Mouse (Mus musculus): ENCODE results near the gene Ube2c. TPM values are rescaled to one million over a fixed set of nuclear protein-coding genes. Genes with fewer than 3 reads are reported as not detected.

The Ube2c gene
- polyA plus RNA-seq, 1 experiment from 2014 or later: 687 TPM

- WGBS (ENCODE audit: insufficient replicate concordance): 31% methylated on average over 8 of the region's 8 CpGs
- H3K27ac ChIP-seq: peak overlapping the region; percentile 90
- H3K36me3 ChIP-seq: peaks cover 45% of the 10 kb centered on the region
- peaks cover 22% of the 10 kb centered on the region for H3K27me3 ChIP-seq (replicated peaks)
- H3K9me3 ChIP-seq (replicated peaks): no peaks in the 10 kb centered on the region
- peaks cover 40% of the 10 kb centered on the region for H3K4me1 ChIP-seq
- peak; percentile 44 for ATAC-seq
- peak overlapping the region; percentile 92 for H3K4me2 ChIP-seq
- H3K4me3 ChIP-seq: peak overlapping the region; percentile 94
- peak overlapping the region; percentile 95 for H3K9ac ChIP-seq
Measured at GRCm38 (mm10) chr2:164746693-164747092, 23.0 kb upstream of the Ube2c start.

- Histone ChIP-seq H3K4me1 (peaks cover 40% of the 10 kb centered on the region), H3K9me3 (replicated peaks) (no peaks in the 10 kb centered on the region), H3K27me3 (replicated peaks) (peaks cover 12% of the 10 kb centered on the region), H3K36me3 (peaks cover 60% of the 10 kb centered on the region), H3K9ac (peak overlapping the region; percentile 32; the same call in 1 of the 2 replicates), H3K4me3 (no peak overlapping the region), H3K27ac (peak overlapping the region; percentile 52), H3K4me2 (peak overlapping the region; percentile 92)
- 72% methylated on average over 4 of the region's 4 CpGs for WGBS (ENCODE audit: insufficient replicate concordance)
- ATAC-seq: peak; percentile 40; the same call in 1 of the 2 replicates
Measured at GRCm38 (mm10) chr2:164748191-164748590, 21.5 kb upstream of the Ube2c start.

GRCm38 (mm10) chr2:164748991-164749390, 20.7 kb upstream of the Ube2c start:
- H3K9ac ChIP-seq: no peak overlapping the region
- peak overlapping the region; percentile 52; the same call in 1 of the 2 replicates for H3K27ac ChIP-seq
- peaks cover 34% of the 10 kb centered on the region for H3K4me1 ChIP-seq

GRCm38 (mm10) chr2:164752454-164752853, 17.2 kb upstream of the Ube2c start:
- Histone ChIP-seq H3K4me2 (no peak overlapping the region), H3K27me3 (replicated peaks) (no peaks in the 10 kb centered on the region), H3K36me3 (peaks cover 100% of the 10 kb centered on the region), H3K4me3 (no peak overlapping the region), H3K9ac (no peak overlapping the region), H3K4me1 (peaks cover 20% of the 10 kb centered on the region), H3K9me3 (replicated peaks) (no peaks in the 10 kb centered on the region), H3K27ac (no peak overlapping the region)
- no peak for ATAC-seq
- 81% methylated on average over 2 of the region's 2 CpGs for WGBS (ENCODE audit: insufficient replicate concordance)

More at GRCm38 (mm10) chr2:164748991-164749390, 20.7 kb upstream of the Ube2c start:
- Histone ChIP-seq H3K36me3 (peaks cover 68% of the 10 kb centered on the region), H3K9me3 (replicated peaks) (no peaks in the 10 kb centered on the region), H3K4me3 (no peak overlapping the region), H3K27me3 (replicated peaks) (peaks cover 4% of the 10 kb centered on the region; the same call in 1 of the 2 replicates), H3K4me2 (no peak overlapping the region)
- 79% methylated on average over 6 of the region's 6 CpGs for WGBS (ENCODE audit: insufficient replicate concordance)
- no peak for ATAC-seq

- H3K9me3 ChIP-seq (replicated peaks): no peaks in the 10 kb centered on the region
- peaks cover 23% of the 10 kb centered on the region for H3K4me1 ChIP-seq
- H3K36me3 ChIP-seq: peaks cover 100% of the 10 kb centered on the region
- no peaks in the 10 kb centered on the region for H3K27me3 ChIP-seq (replicated peaks)
- peak overlapping the region; percentile 46 for H3K27ac ChIP-seq
- WGBS (ENCODE audit: insufficient replicate concordance): 71% methylated on average over 11 of the region's 11 CpGs
- H3K4me3 ChIP-seq: no peak overlapping the region
- H3K4me2 ChIP-seq: no peak overlapping the region
- ATAC-seq: no peak
- no peak overlapping the region for H3K9ac ChIP-seq
Measured at GRCm38 (mm10) chr2:164754105-164754504, 15.6 kb upstream of the Ube2c start.

- no peak for ATAC-seq
- Histone ChIP-seq H3K36me3 (peaks cover 100% of the 10 kb centered on the region), H3K9ac (no peak overlapping the region), H3K27me3 (replicated peaks) (no peaks in the 10 kb centered on the region), H3K4me1 (peaks cover 30% of the 10 kb centered on the region), H3K27ac (peak overlapping the region; percentile 46), H3K9me3 (replicated peaks) (no peaks in the 10 kb centered on the region), H3K4me3 (no peak overlapping the region), H3K4me2 (no peak overlapping the region)
- 84% methylated on average over 2 of the region's 2 CpGs for WGBS (ENCODE audit: insufficient replicate concordance)
Measured at GRCm38 (mm10) chr2:164754800-164755199, 14.9 kb upstream of the Ube2c start.

- Histone ChIP-seq H3K4me3 (no peak overlapping the region), H3K27me3 (replicated peaks) (no peaks in the 10 kb centered on the region), H3K9ac (peak overlapping the region; percentile 63; the same call in 1 of the 2 replicates), H3K27ac (peak overlapping the region; percentile 95), H3K4me1 (peaks cover 61% of the 10 kb centered on the region), H3K9me3 (replicated peaks) (no peaks in the 10 kb centered on the region), H3K4me2 (0 out of 2 replicates have a peak overlapping the region, but pooled peaks have one; percentile 56), H3K36me3 (peaks cover 100% of the 10 kb centered on the region)
- 90% methylated on average over 11 of the region's 11 CpGs for WGBS (ENCODE audit: insufficient replicate concordance)
- no peak for ATAC-seq
Measured at GRCm38 (mm10) chr2:164757841-164758240, 11.9 kb upstream of the Ube2c start.

- peak; percentile 75 for ATAC-seq
- Histone ChIP-seq H3K4me2 (peak overlapping the region; percentile 56), H3K27ac (peak overlapping the region; percentile 95), H3K4me1 (peaks cover 69% of the 10 kb centered on the region), H3K36me3 (peaks cover 100% of the 10 kb centered on the region), H3K9me3 (replicated peaks) (no peaks in the 10 kb centered on the region), H3K9ac (peak overlapping the region; percentile 63), H3K4me3 (no peak overlapping the region), H3K27me3 (replicated peaks) (no peaks in the 10 kb centered on the region)
- 43% methylated on average over 1 of the region's 1 CpGs for WGBS (ENCODE audit: insufficient replicate concordance)
Measured at GRCm38 (mm10) chr2:164758692-164759091, 11.0 kb upstream of the Ube2c start.

GRCm38 (mm10) chr2:164760059-164760833, 9.5 kb upstream of the Ube2c start:
- 0 out of 2 replicates have a peak overlapping the region, but pooled peaks have one; percentile 16 for H3K4me3 ChIP-seq
- peak overlapping the region; percentile 63 for H3K9ac ChIP-seq
- peak; percentile 80 for ATAC-seq

GRCm38 (mm10) chr2:164761502-164761901, 8.2 kb upstream of the Ube2c start:
- Histone ChIP-seq H3K27ac (peak overlapping the region; percentile 95), H3K4me2 (peak overlapping the region; percentile 56)

More at GRCm38 (mm10) chr2:164760059-164760833, 9.5 kb upstream of the Ube2c start:
- Histone ChIP-seq H3K36me3 (peaks cover 95% of the 10 kb centered on the region), H3K4me2 (peak overlapping the region; percentile 56), H3K9me3 (replicated peaks) (no peaks in the 10 kb centered on the region), H3K27me3 (replicated peaks) (no peaks in the 10 kb centered on the region), H3K4me1 (peaks cover 75% of the 10 kb centered on the region), H3K27ac (peak overlapping the region; percentile 95)
- WGBS (ENCODE audit: insufficient replicate concordance): 42% methylated on average over 4 of the region's 4 CpGs

GRCm38 (mm10) chr2:164761971-164762370, 7.7 kb upstream of the Ube2c start:
- Histone ChIP-seq H3K4me3 (no peak overlapping the region), H3K36me3 (peaks cover 95% of the 10 kb centered on the region), H3K4me1 (peaks cover 76% of the 10 kb centered on the region), H3K9ac (peak overlapping the region; percentile 62), H3K27ac (peak overlapping the region; percentile 95), H3K9me3 (replicated peaks) (no peaks in the 10 kb centered on the region), H3K4me2 (peak overlapping the region; percentile 56), H3K27me3 (replicated peaks) (no peaks in the 10 kb centered on the region)
- no peak for ATAC-seq
- WGBS (ENCODE audit: insufficient replicate concordance): 92% methylated on average over 4 of the region's 4 CpGs

More at GRCm38 (mm10) chr2:164761502-164761901, 8.2 kb upstream of the Ube2c start:
- no peak overlapping the region for H3K4me3 ChIP-seq
- H3K4me1 ChIP-seq: peaks cover 78% of the 10 kb centered on the region
- 64% methylated on average over 2 of the region's 2 CpGs for WGBS (ENCODE audit: insufficient replicate concordance)
- no peaks in the 10 kb centered on the region for H3K27me3 ChIP-seq (replicated peaks)
- no peaks in the 10 kb centered on the region for H3K9me3 ChIP-seq (replicated peaks)
- H3K36me3 ChIP-seq: peaks cover 95% of the 10 kb centered on the region
- peak; percentile 92 for ATAC-seq
- H3K9ac ChIP-seq: peak overlapping the region; percentile 62

- peak overlapping the region; percentile 95 for H3K27ac ChIP-seq
- peak overlapping the region; percentile 62 for H3K9ac ChIP-seq
- peak overlapping the region; percentile 56; the same call in 1 of the 2 replicates for H3K4me2 ChIP-seq
- no peaks in the 10 kb centered on the region for H3K9me3 ChIP-seq (replicated peaks)
- peaks cover 95% of the 10 kb centered on the region for H3K36me3 ChIP-seq
- WGBS (ENCODE audit: insufficient replicate concordance): 75% methylated on average over 7 of the region's 7 CpGs
- no peak overlapping the region for H3K4me3 ChIP-seq
- peaks cover 71% of the 10 kb centered on the region for H3K4me1 ChIP-seq
- peak; percentile 18; the same call in 1 of the 2 replicates for ATAC-seq
- H3K27me3 ChIP-seq (replicated peaks): no peaks in the 10 kb centered on the region
Measured at GRCm38 (mm10) chr2:164762593-164762992, 7.1 kb upstream of the Ube2c start.

All from liver, embryonic 12.5 days (tissue).